Mouse (Mus musculus) embryo, embryonic 10.5 days (tissue): ENCODE measurements around the gene Sh3yl1.

Source experiments
- DNase-seq: peaks from one replicate; pipeline ENCODE4 v3.0.0-alpha.2; 2015; ENCODE audit warnings: low spot score

Sh3yl1 gene

DNA sequence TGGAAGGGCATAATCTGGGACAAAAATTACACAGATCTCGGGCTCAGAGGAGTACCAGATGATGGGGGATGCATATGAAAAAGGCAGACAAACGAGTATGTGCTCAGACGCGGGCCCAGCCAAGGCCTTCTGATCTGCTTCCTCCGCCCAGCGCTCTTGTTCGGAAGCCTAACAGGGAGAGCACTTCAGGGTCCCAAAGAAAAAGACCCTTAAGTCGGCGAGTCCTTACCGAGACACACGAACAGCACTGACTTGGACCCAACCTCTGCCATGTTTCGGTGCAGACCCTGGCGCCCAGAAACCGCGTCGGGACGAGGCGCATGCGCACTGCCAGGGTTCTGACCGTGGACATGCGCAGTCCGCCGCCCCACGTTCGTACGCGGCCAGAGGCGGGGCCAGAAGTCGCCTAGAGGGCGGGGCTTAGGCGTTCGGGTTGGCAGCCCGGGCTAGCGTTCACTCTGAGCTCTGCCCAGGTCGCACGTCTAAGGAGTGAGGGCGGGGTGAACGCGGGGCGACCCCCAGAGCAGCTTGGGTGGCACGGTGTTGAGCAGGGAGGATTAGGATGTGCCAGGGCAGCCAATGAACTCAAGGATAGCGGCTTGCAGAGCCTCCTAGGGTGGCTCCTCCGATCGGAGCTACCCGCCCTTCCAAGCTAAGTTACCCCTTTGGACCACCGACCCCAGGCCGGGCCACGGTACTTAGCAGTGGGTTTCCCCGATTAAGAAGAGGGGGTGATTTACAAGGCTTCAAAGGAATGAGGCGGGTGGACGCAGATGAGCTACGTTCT, at the start of gene Sh3yl1, which contains the start of gene Acp1:
Sh3yl1 (plus strand) TSS at position 408 of the 787 bp plus-strand sequence.
Acp1 (minus strand) TSS at position 329 of the 787 bp plus-strand sequence.
- peak; percentile 96 for DNase-seq

DNA sequence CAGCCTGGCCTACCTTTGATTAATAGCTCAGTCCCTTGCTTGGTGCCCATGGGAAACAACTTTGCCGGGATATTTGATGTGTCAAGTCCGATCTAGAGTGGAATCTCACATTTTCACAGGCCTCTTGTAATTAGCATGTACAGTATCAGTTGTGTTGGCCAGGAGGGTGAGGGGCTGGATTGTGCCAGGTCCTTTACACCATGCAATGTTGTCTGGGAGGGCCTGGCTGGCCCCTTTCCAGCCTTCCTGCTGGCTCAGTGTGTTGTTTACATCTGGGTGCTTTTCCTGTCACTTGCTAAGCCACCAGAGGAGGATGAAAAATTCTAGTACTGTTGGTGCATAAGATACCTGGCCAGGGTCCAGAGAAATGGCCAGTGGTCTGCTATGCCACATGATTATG, 47.1 kb upstream of the Sh3yl1 start:
- no peak for DNase-seq

DNA sequence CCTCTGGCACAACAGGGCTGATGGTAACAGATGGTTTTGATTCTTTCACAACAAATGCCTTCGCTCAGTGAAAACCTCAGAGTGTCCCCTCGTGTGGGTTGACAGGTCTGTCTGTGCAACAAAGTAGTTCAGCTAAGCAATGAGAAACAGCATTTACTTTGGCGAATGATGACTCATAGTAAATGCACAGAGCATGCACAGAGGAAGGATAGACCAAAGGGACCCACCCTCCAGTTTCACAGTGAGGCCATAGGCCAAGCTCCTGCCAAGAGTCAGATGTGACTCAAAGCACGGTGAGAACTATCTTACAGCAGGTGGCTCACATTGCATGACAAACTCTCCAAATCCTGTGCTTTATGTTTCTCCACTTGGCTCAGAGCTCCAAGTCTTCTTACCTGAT, 45.7 kb upstream of the Sh3yl1 start:
- no peak for DNase-seq

DNA sequence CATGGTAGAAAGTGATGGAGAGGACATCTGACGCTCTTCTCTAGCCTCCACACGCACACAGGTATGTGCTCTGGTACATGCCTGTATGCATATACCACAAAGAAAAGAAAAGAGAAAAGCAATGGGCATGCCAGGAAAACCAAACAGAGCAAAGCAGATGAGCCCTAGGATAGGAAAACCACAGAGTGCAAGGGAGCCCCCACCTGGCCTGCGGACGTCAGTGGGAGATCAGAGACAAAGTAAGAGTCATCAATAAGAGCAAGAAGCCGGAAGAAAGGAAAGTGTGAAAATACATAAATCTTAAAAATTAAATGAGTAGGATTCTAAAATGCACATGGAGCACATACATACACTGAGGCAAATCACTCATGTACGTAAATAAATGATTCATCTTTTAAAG, 32.0 kb upstream of the Sh3yl1 start:
- no peak for DNase-seq

DNA sequence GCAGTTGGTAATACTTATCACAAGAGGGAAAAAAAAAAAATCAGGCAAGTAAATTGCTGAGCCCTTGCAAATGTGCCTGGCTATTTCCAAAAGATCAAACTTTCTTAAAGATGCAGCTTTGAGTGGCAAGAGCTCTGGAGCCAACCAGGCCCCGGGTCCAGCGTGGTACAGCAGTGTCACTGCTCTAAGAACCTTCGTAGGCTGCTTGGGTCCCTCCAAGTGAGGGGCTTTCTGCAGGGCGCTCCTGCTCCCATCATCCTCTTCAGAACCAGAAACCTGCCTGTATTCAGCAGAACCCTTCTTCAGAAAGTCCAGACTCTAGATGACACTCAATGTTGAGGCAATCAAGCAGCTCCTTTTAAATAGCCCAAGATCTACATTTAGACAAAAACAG, 27.9 kb upstream of the Sh3yl1 start:
- peak; percentile 11 for DNase-seq

DNA sequence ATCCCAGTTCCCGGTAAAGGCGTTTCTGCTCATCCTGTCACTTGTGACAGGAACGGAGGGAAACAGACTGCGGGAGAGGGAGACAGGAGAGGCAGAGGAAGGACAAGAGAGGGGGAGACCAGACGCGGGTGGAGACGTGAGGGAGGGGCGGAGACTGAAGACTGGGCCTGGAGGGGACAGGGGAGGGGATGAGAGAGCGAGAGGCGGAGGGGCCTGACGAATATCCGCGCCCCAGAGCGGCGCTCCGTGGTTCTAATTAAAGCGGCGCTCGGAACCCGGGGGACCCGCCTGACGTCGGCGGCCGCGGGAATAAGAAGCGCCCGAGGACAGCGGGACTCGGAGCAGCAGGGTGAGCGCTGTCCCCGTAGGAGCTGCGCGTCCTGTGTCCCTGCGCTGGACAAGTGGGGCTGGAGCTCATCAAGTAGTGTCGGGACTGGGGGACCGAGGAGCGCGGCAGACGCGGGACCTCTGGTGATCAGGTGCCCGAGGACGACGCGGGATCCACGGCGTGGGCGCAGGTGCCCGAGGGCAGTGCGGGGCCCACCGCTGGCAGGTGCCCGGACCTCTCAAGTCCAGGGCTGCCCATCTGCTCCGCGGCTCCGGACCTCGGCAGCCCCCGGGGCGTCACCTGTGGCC, 27.4 kb upstream of the Sh3yl1 start, which contains the start of gene Alkal2:
Alkal2 (plus strand) TSS at position 337 of the 636 bp plus-strand sequence.
- peak; percentile 46 for DNase-seq

DNA sequence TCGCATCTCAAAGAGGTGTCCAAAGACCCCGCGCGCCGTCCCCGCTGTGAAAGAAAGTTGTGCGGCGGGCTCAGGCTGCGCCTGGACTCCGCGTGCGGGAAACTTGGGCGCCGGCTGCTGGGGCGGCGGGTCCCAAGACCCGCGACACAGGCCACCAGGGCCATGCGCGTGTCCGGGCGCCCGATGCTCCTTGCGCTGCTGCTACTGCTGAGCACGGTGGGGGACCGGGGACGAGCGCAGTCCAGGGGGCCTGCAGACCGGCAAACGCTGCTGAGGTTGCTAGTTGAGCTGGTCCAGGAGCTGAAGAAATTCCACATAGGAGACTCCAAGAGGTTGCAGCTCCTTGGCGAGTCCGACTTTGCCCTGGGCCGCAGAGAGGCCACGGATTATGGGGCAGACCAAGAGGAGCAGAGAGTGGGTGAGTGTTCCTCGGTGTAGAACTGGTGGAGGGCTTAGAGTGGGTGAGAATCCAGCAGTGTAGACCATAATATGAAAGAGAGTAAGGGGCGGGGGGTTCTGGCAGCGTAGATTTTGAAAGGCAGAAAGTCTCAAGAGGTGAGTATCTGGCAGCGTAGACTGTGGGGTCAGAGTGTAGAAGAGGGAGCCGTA, 26.7 kb upstream of the Sh3yl1 start:
- DNase-seq: peak; percentile 26

DNA sequence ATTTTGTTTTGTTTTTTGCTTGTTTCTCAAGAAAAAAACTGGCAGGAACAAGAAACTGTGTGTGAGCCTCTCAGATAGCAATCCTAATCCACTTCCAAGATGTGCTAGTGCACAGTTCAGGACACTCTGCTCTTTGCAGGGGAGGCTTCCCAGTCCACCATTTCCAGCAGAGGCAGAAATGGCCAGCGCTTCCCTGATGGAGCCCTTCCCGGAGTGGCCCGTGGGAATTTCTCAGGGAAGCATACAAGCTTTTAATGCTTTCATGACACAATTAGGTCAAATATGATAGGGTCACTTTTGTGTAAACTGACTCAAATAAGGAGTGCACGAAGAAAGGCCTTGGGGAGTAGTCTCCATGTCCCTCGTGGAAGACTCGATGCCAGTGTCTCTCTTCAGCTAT, 25.6 kb upstream of the Sh3yl1 start:
- DNase-seq: no peak

DNA sequence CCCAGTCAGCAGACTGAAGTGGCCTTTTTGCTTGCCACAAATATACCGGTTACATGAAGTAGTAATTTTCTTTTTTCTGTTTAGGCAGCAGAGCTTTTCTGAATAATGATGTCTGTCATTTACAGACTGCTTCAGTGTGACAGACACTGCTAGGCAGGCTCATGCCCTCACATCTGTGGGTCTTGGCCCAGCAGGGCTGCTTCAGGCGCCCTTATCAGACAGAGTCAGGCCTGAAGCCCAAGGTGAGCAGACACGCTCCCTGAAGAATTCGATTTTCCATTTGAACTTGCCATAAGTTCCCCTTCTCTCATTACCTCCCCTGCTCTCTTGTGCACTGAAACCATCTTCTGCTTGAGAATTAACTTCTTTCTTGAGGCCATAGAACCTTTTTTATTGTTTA, 23.5 kb upstream of the Sh3yl1 start:
- no peak for DNase-seq

DNA sequence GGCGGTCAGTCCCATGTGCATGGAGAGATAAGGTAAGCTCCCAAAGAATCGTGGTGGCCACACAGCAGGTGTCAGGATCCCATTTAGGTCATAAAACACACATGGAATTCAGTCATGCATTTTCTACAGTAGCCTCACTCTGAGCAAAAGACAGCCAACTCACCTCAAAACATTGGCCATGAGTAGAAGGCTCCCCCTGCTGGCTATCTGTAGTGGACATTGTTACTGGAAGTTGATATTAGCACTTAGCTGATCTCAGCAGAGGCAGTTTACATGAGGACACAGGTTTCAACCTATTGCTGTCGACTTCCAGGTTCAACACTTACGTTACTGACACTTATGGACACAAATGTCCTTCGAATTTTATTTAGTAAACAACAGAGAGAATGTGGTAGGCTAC, 21.4 kb upstream of the Sh3yl1 start:
- peak; percentile 85 for DNase-seq

DNA sequence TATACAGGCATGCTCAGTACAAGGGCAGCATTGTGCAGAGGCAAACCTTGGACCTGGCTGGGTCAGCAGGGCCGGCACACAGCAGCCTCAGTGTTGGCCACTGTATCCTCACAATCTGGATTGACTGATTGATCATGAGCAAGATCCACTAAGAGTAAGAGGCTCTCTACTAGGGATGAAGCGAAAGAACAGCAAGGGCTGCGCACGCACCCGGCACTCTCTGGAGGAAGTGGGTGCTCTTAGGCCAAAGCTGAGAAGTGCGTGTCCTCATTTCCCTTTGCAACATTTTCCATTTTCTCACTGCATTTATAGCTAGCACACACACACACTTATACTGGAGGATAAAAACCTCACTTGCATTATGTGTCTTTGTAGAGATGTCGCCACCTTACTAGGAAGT, 20.0 kb upstream of the Sh3yl1 start:
- no peak for DNase-seq

DNA sequence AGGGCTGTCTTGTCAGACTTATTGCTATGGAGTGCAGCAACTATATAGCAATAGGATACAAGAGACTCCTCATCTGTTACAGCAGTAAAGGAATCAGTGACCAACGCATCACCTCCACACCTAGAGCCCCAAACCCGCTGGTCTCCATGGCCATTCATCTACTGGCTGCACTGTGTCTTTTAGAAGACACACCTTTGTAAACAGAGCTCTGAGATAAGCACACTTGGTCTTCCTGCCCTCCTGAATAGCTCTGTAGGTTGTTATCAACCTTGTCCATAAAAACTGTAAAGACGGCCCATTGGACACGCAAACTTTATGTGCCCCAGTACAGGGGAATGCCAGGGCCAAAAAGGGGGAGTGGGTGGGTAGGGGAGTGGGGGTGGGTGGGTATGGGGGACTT, 14.4 kb upstream of the Sh3yl1 start:
- no peak for DNase-seq

DNA sequence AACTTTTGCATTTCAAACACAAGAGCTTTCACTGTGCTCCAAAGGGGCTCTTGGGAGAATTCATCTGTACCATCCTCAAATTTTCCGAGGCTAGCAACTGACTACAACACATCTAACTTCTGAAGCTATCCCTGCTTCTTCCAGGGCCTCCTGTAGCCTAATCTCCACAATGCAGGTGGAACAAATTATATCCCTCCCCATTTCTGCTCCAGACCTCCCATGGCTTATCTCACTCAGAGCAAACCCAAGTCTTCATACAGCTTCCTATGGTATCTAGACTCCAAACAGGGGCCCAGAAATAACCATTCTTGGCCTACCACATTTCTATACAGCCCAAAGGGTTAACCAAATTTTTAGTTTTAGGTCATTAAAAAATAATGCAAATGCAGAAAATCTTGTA, 2.8 kb upstream of the Sh3yl1 start:
- no peak for DNase-seq

DNA sequence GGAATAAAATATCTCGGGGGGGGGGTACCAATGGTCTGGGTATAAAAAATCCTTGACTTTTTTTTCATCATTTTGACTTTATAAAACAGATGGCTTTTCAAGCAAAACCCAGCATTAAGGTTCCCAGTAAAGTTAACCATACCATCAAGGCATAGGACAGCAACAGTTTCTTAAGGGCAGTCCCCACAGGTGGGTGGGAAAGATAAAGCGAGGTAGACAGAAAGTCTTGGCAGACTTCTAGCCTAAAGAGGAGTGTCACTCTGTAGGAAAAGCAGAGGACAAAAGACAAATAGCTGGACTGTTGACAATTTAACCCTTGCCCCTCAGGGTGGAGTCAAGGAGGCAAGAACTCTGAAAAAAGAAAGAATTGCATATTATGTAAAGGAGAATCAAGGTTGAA, 1.6 kb upstream of the Sh3yl1 start:
- no peak for DNase-seq

DNA sequence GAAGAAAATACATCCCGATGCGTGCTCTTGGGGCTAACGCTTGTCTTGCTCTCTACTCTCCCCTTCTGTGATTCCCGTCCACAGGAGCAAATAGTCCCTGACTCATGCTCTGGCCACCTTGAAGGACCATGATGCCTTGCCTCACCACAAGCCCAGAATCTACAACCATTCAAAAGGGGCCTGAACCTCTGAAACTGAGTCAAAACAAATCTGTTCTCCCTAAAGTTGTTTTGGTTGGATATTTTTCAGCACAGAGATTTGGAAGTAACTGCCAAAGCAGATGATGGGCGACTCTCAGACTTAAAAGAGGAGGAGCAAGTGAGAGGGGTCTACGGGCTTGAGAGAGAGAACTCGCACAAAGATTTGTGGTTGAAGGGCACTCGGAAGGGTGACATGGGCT, 608 bp upstream of the Sh3yl1 start:
- no peak for DNase-seq

DNA sequence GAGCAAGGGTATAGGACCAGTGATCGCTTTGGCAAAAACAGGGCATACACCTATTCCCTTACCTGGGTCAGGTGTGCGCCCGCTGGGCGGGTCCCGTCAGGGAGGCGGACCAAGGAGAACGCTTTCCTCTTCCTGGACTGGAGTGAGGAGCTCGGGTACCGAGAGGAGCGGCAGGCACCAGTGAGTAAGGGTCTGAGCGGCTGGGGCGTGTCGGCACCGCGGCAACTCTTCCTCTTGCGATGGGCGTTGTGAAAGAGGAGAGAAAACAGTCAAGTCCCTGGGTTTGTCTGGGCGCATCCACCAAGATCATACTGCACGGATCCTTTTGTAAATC, 547 bp downstream of the Sh3yl1 start:
- peak; percentile 51 for DNase-seq

DNA sequence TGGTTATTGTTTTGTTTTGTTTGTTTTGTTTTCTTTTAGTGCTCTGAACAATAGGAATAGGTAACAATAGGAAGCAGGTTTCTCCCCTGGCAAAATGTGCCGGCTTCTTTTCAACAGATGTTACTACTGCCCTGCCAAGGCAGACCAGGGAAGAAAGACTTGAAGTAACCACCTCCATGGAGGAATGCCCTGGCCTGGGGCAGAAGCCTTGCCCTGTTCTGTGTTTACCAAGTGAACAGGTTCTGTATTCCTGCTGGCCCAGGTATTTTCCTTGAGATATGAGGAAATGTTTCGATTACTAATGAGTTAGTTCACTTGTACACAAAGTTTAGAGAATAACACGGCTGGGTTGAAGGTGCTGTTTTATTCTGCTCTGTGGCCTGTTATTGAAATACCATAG, 1.4 kb downstream of the Sh3yl1 start:
- DNase-seq: no peak

DNA sequence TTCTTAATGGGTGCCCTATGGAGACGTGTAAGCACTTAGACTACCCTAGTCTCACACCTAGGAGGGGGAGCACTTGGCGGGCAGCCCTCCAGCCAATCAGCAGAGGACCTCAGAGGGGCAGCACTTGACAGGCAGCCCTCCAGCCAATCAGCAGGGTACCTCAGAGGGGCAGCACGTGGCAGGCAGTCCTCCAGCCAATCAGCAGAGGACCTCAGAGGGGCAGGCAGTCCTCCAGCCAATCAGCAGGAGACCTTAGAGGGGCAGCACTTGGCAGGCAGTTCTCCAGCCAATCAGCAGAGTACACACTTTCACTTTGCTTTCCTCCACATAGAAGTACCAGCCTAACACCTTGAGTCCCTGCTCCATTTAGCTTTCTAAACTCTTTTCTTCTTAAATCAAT, 10.9 kb downstream of the Sh3yl1 start:
- DNase-seq: no peak

DNA sequence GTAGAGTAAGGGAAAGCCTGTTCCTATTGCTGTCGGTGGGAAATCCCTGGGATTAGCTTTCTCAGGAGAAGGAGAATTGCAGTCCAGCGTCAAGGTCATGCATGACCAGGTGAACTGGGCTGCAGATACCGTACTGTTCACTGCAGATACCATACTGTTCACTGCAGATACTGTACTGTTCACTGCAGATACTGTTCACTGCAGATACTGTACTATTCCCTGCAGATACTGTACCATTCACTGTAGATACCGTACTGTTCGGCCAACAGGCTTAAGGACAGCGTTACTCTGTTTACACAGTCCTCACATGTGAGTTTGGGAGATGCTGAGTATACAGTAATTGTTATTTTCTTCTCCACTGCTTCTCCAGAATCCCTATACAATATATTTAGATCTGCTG, 16.7 kb downstream of the Sh3yl1 start:
- DNase-seq: no peak

DNA sequence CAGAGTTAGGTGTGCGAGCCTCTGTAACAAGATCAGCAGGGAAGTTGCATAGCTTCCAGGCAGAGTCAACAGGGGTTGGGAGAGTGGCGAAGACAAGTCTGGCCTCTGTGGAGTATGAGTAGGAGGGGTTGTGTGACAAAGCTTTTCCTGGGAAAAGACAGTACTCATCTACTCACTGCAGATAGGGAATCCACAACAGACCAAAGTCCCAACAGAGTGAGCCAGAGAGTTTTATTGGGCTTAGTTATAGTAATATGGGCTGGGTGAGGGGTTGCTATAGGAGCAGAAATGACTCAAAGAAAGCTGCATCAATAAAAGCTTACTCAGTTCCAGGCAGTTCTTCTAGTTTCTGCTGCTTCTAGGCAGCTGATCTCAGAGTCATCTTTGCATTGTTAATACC, 21.8 kb downstream of the Sh3yl1 start:
- no peak for DNase-seq

DNA sequence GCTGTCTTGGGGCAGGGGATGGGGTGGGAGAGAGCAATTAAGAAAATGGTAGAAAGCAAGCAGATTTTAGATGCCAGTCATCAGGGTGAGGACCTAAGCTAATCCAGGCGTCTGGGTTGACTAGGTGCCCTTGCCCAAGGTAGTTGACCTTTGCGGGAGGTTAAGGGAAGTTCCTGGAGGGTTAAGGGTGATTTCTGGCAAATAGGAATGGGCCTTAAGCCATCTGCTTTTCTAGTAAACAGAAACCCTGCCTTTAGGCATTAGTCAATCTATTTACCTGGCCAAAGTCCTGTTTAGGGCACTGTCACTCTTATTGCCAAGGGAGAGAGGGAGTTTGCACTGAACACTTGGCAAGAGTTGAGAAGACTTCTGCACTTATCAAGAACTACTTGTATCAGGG, 25.4 kb downstream of the Sh3yl1 start:
- no peak for DNase-seq

DNA sequence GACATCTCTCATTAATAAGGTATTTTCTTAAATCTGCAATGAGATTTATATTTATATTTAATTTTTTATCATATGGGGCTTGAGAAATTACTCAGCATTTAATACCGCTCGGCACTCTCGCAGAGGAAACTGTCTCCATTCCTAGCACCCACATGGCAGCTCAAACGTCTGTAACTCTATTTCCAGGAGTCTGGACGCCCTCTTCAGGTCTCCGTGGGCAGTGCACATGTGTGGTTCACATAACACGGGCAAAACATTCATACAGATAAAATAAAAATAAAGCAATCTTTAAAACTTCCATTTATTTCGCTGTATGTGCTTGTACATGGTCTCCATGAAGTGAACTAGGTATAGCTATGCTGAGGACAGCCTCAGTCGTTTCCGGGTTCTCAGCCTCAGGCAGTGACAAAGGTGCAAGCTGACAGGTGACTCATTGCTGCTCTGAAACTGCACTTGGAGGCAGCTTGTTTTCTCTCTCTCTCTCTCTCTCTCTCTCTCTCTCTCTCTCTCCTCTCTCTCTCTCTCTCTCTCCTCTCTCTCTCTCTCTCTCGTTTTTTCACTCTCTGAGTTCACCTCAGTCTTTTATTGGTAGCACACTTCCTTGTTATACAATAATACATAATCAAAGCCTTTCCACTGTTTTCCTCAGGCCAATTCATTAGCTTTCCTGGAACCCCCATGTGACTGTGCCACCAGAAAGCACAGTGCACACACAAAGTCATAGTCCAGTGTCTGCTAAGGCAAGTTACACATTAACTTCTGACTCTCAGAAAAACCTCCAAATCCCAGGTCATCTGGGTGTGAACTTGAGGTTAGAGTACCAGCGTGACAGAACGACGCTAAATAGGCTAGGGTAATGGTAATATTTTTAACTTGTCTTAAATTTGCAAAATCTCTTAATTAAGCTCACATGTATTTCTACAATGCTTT, 31.9 kb downstream of the Sh3yl1 start:
- DNase-seq: no peak
